Mouse (Mus musculus): Measurements from ENCODE around the gene Galntl5. TPM values are rescaled to one million over a fixed set of nuclear protein-coding genes. Genes with fewer than 3 reads are reported as not detected.

The Galntl5 gene
- polyA plus RNA-seq, 1 experiment from 2014 or later = not detected

GRCm38 (mm10) chr5:25262266-25262665, 81.0 kb downstream of the Galntl5 start:
- no peak overlapping the region for H3K27ac ChIP-seq (ENCODE audit: low read length)
- DNase-seq (ENCODE audit: low spot score) (no peak), ATAC-seq (no peak)
- H3K4me1 ChIP-seq (ENCODE audit: insufficient read depth, low read depth, low read length) = no peaks in the 10 kb centered on the region
- H3K4me2 ChIP-seq (replicated peaks; ENCODE audit: low read depth, low read length) = no peak overlapping the region
- WGBS = 78% methylated on average over 7 of the region's 7 CpGs
- peaks cover 12% of the 10 kb centered on the region; the same call in 1 of the 2 replicates for H3K36me3 ChIP-seq (ENCODE audit: insufficient read depth, low read length)
- H3K9me3 ChIP-seq (ENCODE audit: low read length) = no peaks in the 10 kb centered on the region
- no peaks in the 10 kb centered on the region for H3K27me3 ChIP-seq (replicated peaks; ENCODE audit: insufficient read depth, low read length)
- TF ChIP-seq EP300 (IDR thresholded peaks at IDR 0.05) (no peak), CTCF (IDR thresholded peaks at IDR 0.05) (no peak)
- H3K9ac ChIP-seq (replicated peaks; ENCODE audit: low read depth) = no peak overlapping the region
- H3K4me3 ChIP-seq (ENCODE audit: low read depth, low read length) = no peak overlapping the region

GRCm38 (mm10) chr5:25268258-25268888, 87.1 kb downstream of the Galntl5 start:
- H3K4me1 ChIP-seq (ENCODE audit: insufficient read depth, low read depth, low read length) = no peaks in the 10 kb centered on the region
- H3K27ac ChIP-seq (ENCODE audit: low read length) = no peak overlapping the region
- ATAC-seq = no peak
- H3K4me2 ChIP-seq (replicated peaks; ENCODE audit: low read depth, low read length) = no peak overlapping the region
- no peak overlapping the region for H3K4me3 ChIP-seq (ENCODE audit: low read depth, low read length)
- peaks cover 12% of the 10 kb centered on the region; the same call in 1 of the 2 replicates for H3K36me3 ChIP-seq (ENCODE audit: insufficient read depth, low read length)
- H3K9ac ChIP-seq (replicated peaks; ENCODE audit: low read depth) = no peak overlapping the region
- WGBS = 89% methylated on average over 4 of the region's 4 CpGs
- no peaks in the 10 kb centered on the region for H3K9me3 ChIP-seq (ENCODE audit: low read length)
- TF ChIP-seq EP300 (IDR thresholded peaks at IDR 0.05) (no peak), CTCF (IDR thresholded peaks at IDR 0.05) (no peak)
- H3K27me3 ChIP-seq (replicated peaks; ENCODE audit: insufficient read depth, low read length) = no peaks in the 10 kb centered on the region
- DNase-seq (ENCODE audit: low spot score) = no peak

Small RNA genes lying within 50 kb of the gene (microRNA-seq; reads per million reads assigned to microRNA genes)
- not detected for gene Gm26051

Other genes starting within 250 kb of the Galntl5 start
- 16.2 and 17.0 TPM in 2 replicates for gene Prkag2, start 80.8 kb upstream of the Galntl5 start, polyA plus RNA-seq (2015; fragmentation: Nextera tagmentation; extraction: Ambion mirVana)
- gene Galnt11, start 40.4 kb downstream of the Galntl5 start, polyA plus RNA-seq (2015; fragmentation: Nextera tagmentation; extraction: Ambion mirVana) = 25.1 and 26.3 TPM in 2 replicates
- gene E130116L18Rik, start 41.7 kb downstream of the Galntl5 start, polyA plus RNA-seq (2015; fragmentation: Nextera tagmentation; extraction: Ambion mirVana) = 1.4 TPM in 1 of 2 replicates, not detected in the other